Mouse (Mus musculus): ENCODE measurements around the gene Epb41l4b.

Epb41l4b gene

GRCm38 (mm10) chr4:56942567-56942966, 200.7 kb downstream of the Epb41l4b start:
- DNase-seq (ENCODE audit: low read depth) = no peak
